Mouse (Mus musculus): Measurements from ENCODE around the gene B4galnt1. TPM values are rescaled to one million over a fixed set of nuclear protein-coding genes. Genes with fewer than 3 reads are reported as not detected.
"Not testable (repeated sequence)": the region's sequence is repeated elsewhere in the genome, so short reads cannot be mapped to it uniquely, and the experiment has no call there.

Gene B4galnt1
- total RNA-seq, 2 experiments from 2014 or later = 116 to 122 TPM

- intact Hi-C loops (cut with DNase I) = no loop called here
Measured at GRCm38 (mm10) chr10:127138328-127139141, 26.5 kb upstream of the B4galnt1 start.

GRCm38 (mm10) chr10:127140971-127141370 is 24.1 kb upstream of the B4galnt1 start:
- intact Hi-C loops (cut with DNase I) = no loop called here
- no peak for DNase-seq (ENCODE audit: low spot score in 2 of 2)

More at GRCm38 (mm10) chr10:127138328-127139141, 26.5 kb upstream of the B4galnt1 start:
- no peak for DNase-seq (ENCODE audit: low spot score in 2 of 2)

GRCm38 (mm10) chr10:127141500-127141899 is 23.5 kb upstream of the B4galnt1 start:
- intact Hi-C loops (cut with DNase I) = no loop called here
- no peak for DNase-seq (ENCODE audit: low spot score in 2 of 2)

- intact Hi-C loops (cut with DNase I) = no loop called here
- DNase-seq (ENCODE audit: low spot score in 2 of 2) = no peak
Measured at GRCm38 (mm10) chr10:127143228-127143627, 21.8 kb upstream of the B4galnt1 start.

- intact Hi-C loops (cut with DNase I) = no loop called here
- no peak for DNase-seq (ENCODE audit: low spot score in 2 of 2)
Measured at GRCm38 (mm10) chr10:127144536-127144935, 20.5 kb upstream of the B4galnt1 start.

- intact Hi-C loops (cut with DNase I) = no loop called here
- no peak for DNase-seq (ENCODE audit: low spot score in 2 of 2)
Measured at GRCm38 (mm10) chr10:127145303-127145702, 19.7 kb upstream of the B4galnt1 start.

GRCm38 (mm10) chr10:127147135-127147534 is 17.9 kb upstream of the B4galnt1 start:
- DNase-seq (ENCODE audit: low spot score in 2 of 2) = no peak
- intact Hi-C loops (cut with DNase I) = no loop called here

GRCm38 (mm10) chr10:127150471-127150872 is 14.6 kb upstream of the B4galnt1 start:
- no peak for DNase-seq (ENCODE audit: low spot score in 2 of 2)
- intact Hi-C loops (cut with DNase I) = no loop called here

- DNase-seq (ENCODE audit: low spot score in 2 of 2); intact Hi-C loops (cut with DNase I): not testable (repeated sequence)
Measured at GRCm38 (mm10) chr10:127151233-127151632, 13.8 kb upstream of the B4galnt1 start.

GRCm38 (mm10) chr10:127152556-127152955 is 12.5 kb upstream of the B4galnt1 start:
- intact Hi-C loops (cut with DNase I); DNase-seq (ENCODE audit: low spot score in 2 of 2): not testable (repeated sequence)

- intact Hi-C loops (cut with DNase I) = no loop called here
- no peak for DNase-seq (ENCODE audit: low spot score in 2 of 2)
Measured at GRCm38 (mm10) chr10:127153323-127153722, 11.7 kb upstream of the B4galnt1 start.

- DNase-seq (ENCODE audit: low spot score in 2 of 2) = no peak
- intact Hi-C loops (cut with DNase I) = no loop called here
Measured at GRCm38 (mm10) chr10:127154241-127154640, 10.8 kb upstream of the B4galnt1 start.

- DNase-seq (ENCODE audit: low spot score in 2 of 2) = no peak
Measured at GRCm38 (mm10) chr10:127154652-127155051, 10.4 kb upstream of the B4galnt1 start.

GRCm38 (mm10) chr10:127156089-127156488 is 8.9 kb upstream of the B4galnt1 start:
- intact Hi-C loops (cut with DNase I) = no loop called here
- DNase-seq (ENCODE audit: low spot score in 2 of 2) = no peak

More at GRCm38 (mm10) chr10:127154652-127155051, 10.4 kb upstream of the B4galnt1 start:
- intact Hi-C loops (cut with DNase I) = no loop called here

GRCm38 (mm10) chr10:127156511-127156910 is 8.5 kb upstream of the B4galnt1 start:
- intact Hi-C loops (cut with DNase I) = no loop called here
- DNase-seq (ENCODE audit: low spot score in 2 of 2) = no peak

- intact Hi-C loops (cut with DNase I) = no loop called here
- no peak for DNase-seq (ENCODE audit: low spot score in 2 of 2)
Measured at GRCm38 (mm10) chr10:127158471-127158870, 6.6 kb upstream of the B4galnt1 start.

- DNase-seq (ENCODE audit: low spot score in 2 of 2) = peak in 1 of 2 experiments; percentile 27
- intact Hi-C loops (cut with DNase I) = no loop called here
Measured at GRCm38 (mm10) chr10:127160081-127160480, 4.9 kb upstream of the B4galnt1 start.

GRCm38 (mm10) chr10:127160728-127161127 is 4.3 kb upstream of the B4galnt1 start:
- intact Hi-C loops (cut with DNase I) = no loop called here

GRCm38 (mm10) chr10:127162771-127163261 is 2.2 kb upstream of the B4galnt1 start:
- DNase-seq (ENCODE audit: low spot score in 2 of 2) = peak; percentile 41 to 58
- intact Hi-C loops (cut with DNase I) = not testable (repeated sequence)

More at GRCm38 (mm10) chr10:127160728-127161127, 4.3 kb upstream of the B4galnt1 start:
- DNase-seq (ENCODE audit: low spot score in 2 of 2) = no peak

- intact Hi-C loops (cut with DNase I) = loop anchor here (2.0 kb wide), 1 partner anchor 41 kb away; no protein-coding TSS in a partner anchor
- DNase-seq (ENCODE audit: low spot score in 2 of 2) = no peak
Measured at GRCm38 (mm10) chr10:127164190-127164589, 835 bp upstream of the B4galnt1 start.

GRCm38 (mm10) chr10:127165354-127165653 is 279 bp downstream of the B4galnt1 start:
- intact Hi-C loops (cut with DNase I) = loop anchor here (2.0 to 5.0 kb wide), 2 partner anchors 43 to 88 kb away; partner anchors contain the start of gene Agap2
- DNase-seq (ENCODE audit: low spot score in 2 of 2) = no peak
